Mouse (Mus musculus): Measurements from ENCODE around the gene Vmn1r188. TPM values are rescaled to one million over a fixed set of nuclear protein-coding genes. Genes with fewer than 3 reads are reported as not detected.
"Not testable (repeated sequence)": the region's sequence is repeated elsewhere in the genome, so short reads cannot be mapped to it uniquely, and the experiment has no call there.

The Vmn1r188 gene
- not detected in 2 replicates for polyA plus RNA-seq (2015; fragmentation: Nextera tagmentation; extraction: Ambion mirVana)

DNA sequence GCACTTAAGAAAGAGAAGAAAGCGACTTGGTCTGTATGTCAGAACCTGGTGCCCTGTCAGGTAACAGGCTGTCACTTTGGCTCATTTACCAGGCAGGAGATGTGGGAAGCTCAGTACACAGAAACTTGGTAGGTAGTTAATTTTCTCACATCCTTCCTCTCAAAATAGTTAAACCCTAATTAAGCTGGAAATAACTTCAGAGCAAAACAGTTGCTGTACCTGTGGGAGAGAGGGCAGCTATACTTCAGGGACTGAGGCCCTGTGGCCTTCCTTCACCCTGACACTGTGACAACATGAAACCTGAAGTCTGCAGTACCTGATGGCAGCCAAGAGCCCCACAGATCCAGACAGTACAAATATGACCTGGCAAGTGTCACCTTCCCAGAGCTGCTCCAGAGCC lies at the start of gene Vmn1r188:
Gene Vmn1r188 (plus strand): TSS at position 301 of the 400 bp plus-strand sequence.
- 94% methylated on average over 1 of the region's 1 CpGs for WGBS
- H3K27me3 ChIP-seq; H3K27ac ChIP-seq; H3K9ac ChIP-seq (replicated peaks); H3K4me3 ChIP-seq (replicated peaks); H3K4me1 ChIP-seq (replicated peaks); H3K36me3 ChIP-seq; H3K4me2 ChIP-seq (replicated peaks); ATAC-seq; H3K9me3 ChIP-seq: not testable (repeated sequence)

DNA sequence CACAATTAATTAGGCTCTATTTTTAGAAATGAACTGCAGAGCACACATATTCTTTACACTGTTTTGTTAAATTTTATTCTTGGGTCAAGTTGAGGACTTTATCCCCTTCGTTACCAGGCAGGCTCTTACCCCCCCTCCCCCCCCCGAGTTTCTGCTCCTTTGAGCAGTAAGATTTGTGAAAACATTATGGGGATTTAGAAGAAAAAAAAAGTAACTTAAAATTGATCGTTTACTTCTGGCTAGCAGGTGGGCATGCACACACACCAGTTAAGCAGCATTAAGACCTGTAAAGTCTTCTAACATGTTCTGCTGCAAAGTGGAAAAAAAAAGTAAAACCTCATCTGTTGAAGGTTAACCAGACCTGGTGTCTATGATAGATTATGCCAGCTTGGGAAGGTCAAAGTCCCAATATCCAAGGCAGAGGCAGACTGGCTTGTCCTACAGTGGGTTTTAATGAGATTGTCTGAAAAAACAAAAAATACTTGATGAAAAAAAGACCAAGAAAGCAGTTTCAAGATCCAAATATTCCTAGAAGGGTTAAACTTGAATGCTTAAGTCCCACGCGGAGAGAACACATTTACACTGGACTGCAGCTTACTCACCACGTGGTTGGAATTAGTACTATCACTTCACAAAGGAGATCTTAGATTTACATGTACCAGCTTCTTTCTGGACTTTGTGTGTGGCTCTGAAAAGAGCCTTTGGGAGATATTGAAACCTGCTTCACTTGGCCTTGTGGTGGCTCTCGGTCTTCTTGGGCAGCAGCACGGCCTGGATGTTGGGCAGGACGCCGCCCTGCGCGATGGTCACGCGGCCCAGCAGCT lies 49.6 kb upstream of the Vmn1r188 start:
- H3K4me1 ChIP-seq (replicated peaks) = peaks cover 19% of the 10 kb centered on the region
- no peaks in the 10 kb centered on the region for H3K9me3 ChIP-seq
- H3K4me3 ChIP-seq (replicated peaks) = peak overlapping the region; percentile 43
- peak overlapping the region; percentile 54 for H3K9ac ChIP-seq (replicated peaks)
- no peaks in the 10 kb centered on the region for H3K27me3 ChIP-seq
- ATAC-seq = no peak
- peak overlapping the region; percentile 70 for H3K4me2 ChIP-seq (replicated peaks)
- no peak overlapping the region for H3K27ac ChIP-seq
- no peaks in the 10 kb centered on the region for H3K36me3 ChIP-seq
- WGBS = under 1% methylated on average over 14 of the region's 14 CpGs

DNA sequence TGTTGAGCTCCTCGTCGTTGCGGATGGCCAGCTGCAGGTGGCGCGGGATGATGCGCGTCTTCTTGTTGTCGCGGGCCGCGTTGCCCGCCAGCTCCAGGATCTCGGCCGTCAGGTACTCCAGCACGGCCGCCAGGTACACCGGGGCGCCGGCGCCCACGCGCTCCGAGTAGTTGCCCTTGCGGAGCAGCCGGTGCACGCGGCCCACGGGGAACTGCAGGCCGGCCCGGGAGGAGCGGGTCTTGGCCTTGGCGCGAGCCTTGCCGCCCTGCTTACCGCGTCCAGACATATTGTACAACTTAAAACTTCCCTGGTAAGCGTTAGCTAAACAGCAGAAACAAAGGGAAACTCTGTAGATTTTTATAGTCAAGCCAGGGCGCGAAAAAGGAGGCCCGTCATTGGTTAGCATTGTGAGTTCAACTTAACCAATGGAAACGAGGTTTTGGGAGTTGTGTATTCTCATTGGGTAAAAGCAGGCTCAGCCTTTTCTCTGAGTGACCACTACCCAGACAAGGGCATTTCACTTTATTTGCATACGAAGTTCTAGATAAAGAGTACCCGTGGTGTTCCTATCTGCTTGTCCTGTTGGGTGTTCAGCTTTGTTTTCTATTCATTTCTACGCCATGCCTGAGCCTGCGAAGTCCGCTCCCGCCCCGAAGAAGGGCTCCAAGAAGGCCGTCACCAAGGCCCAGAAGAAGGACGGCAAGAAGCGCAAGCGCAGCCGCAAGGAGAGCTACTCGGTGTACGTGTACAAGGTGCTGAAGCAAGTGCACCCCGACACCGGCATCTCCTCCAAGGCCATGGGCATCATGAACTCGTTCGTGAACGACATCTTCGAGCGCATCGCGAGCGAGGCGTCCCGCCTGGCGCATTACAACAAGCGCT lies 48.7 kb upstream of the Vmn1r188 start, which contains the start of the genes Hist1h2ah and Hist1h2bk:
Gene Hist1h2ah (minus strand): TSS at position 302 of the 882 bp plus-strand sequence.
Gene Hist1h2bk (plus strand): TSS at position 604 of the 882 bp plus-strand sequence.
- peak; percentile 98 for ATAC-seq
- Histone ChIP-seq H3K9ac (replicated peaks) (peak within 1 kb of the TSS; percentile 57), H3K4me3 (replicated peaks) (peak within 1 kb of the TSS; percentile 43), H3K4me2 (replicated peaks) (peak within 1 kb of the TSS; percentile 70), H3K4me1 (replicated peaks) (peaks cover 27% of the 10 kb centered on the region), H3K27ac (peak within 1 kb of the TSS; percentile 80)
- not testable (repeated sequence) for H3K36me3 ChIP-seq, H3K27me3 ChIP-seq, H3K9me3 ChIP-seq
- under 1% methylated on average over 24 of the region's 69 CpGs for WGBS

- 2% methylated on average over 22 of the region's 23 CpGs for WGBS
- H3K4me2 ChIP-seq (replicated peaks) = peak overlapping the region; percentile 70
- peak overlapping the region; percentile 57 for H3K9ac ChIP-seq (replicated peaks)
- ATAC-seq = peak; percentile 27; the same call in 1 of the 2 replicates
- no peaks in the 10 kb centered on the region for H3K9me3 ChIP-seq
- H3K4me1 ChIP-seq (replicated peaks) = peaks cover 31% of the 10 kb centered on the region
- H3K27me3 ChIP-seq = no peaks in the 10 kb centered on the region
- peak overlapping the region; percentile 75 for H3K27ac ChIP-seq
- peak overlapping the region; percentile 43 for H3K4me3 ChIP-seq (replicated peaks)
- H3K36me3 ChIP-seq = no peaks in the 10 kb centered on the region
These were observed 47.9 kb upstream of the Vmn1r188 start for GRCm38 (mm10) chr13:22036149-22036956.

- H3K4me2 ChIP-seq (replicated peaks) = peak overlapping the region; percentile 70
- H3K4me3 ChIP-seq (replicated peaks) = peak overlapping the region; percentile 43
- no peaks in the 10 kb centered on the region for H3K36me3 ChIP-seq
- no peak overlapping the region; the same call in 1 of the 2 replicates for H3K27ac ChIP-seq
- H3K4me1 ChIP-seq (replicated peaks) = peaks cover 35% of the 10 kb centered on the region
- H3K27me3 ChIP-seq = no peaks in the 10 kb centered on the region
- no peaks in the 10 kb centered on the region for H3K9me3 ChIP-seq
- no peak for ATAC-seq
- peak overlapping the region; percentile 57 for H3K9ac ChIP-seq (replicated peaks)
- WGBS = 61% methylated on average over 3 of the region's 3 CpGs
These were observed 47.3 kb upstream of the Vmn1r188 start for GRCm38 (mm10) chr13:22036986-22037385.

GRCm38 (mm10) chr13:22037415-22037814 lies 46.8 kb upstream of the Vmn1r188 start:
- Histone ChIP-seq H3K9me3 (no peaks in the 10 kb centered on the region), H3K9ac (replicated peaks) (no peak overlapping the region), H3K4me3 (replicated peaks) (no peak overlapping the region), H3K27me3 (no peaks in the 10 kb centered on the region), H3K36me3 (no peaks in the 10 kb centered on the region), H3K4me2 (replicated peaks) (no peak overlapping the region), H3K4me1 (replicated peaks) (peaks cover 39% of the 10 kb centered on the region), H3K27ac (no peak overlapping the region)
- ATAC-seq = no peak
- 84% methylated on average over 2 of the region's 2 CpGs for WGBS

- Histone ChIP-seq H3K4me3 (replicated peaks) (no peak overlapping the region), H3K27ac (no peak overlapping the region), H3K27me3 (no peaks in the 10 kb centered on the region), H3K4me1 (replicated peaks) (peaks cover 41% of the 10 kb centered on the region), H3K4me2 (replicated peaks) (no peak overlapping the region), H3K9me3 (no peaks in the 10 kb centered on the region), H3K9ac (replicated peaks) (no peak overlapping the region), H3K36me3 (no peaks in the 10 kb centered on the region)
- ATAC-seq = no peak
- 65% methylated on average over 5 of the region's 5 CpGs for WGBS
These were observed 44.9 kb upstream of the Vmn1r188 start for GRCm38 (mm10) chr13:22039364-22039763.

- Histone ChIP-seq H3K9me3 (no peaks in the 10 kb centered on the region), H3K4me3 (replicated peaks) (peak overlapping the region; percentile 47), H3K9ac (replicated peaks) (peak overlapping the region; percentile 69; the same call in 1 of the 2 replicates), H3K27ac (peak overlapping the region; percentile 90), H3K27me3 (no peaks in the 10 kb centered on the region), H3K4me2 (replicated peaks) (peak overlapping the region; percentile 84), H3K36me3 (no peaks in the 10 kb centered on the region), H3K4me1 (replicated peaks) (peaks cover 36% of the 10 kb centered on the region)
- 5% methylated on average over 2 of the region's 2 CpGs for WGBS
- ATAC-seq = no peak
These were observed 44.2 kb upstream of the Vmn1r188 start for GRCm38 (mm10) chr13:22039951-22040463.

DNA sequence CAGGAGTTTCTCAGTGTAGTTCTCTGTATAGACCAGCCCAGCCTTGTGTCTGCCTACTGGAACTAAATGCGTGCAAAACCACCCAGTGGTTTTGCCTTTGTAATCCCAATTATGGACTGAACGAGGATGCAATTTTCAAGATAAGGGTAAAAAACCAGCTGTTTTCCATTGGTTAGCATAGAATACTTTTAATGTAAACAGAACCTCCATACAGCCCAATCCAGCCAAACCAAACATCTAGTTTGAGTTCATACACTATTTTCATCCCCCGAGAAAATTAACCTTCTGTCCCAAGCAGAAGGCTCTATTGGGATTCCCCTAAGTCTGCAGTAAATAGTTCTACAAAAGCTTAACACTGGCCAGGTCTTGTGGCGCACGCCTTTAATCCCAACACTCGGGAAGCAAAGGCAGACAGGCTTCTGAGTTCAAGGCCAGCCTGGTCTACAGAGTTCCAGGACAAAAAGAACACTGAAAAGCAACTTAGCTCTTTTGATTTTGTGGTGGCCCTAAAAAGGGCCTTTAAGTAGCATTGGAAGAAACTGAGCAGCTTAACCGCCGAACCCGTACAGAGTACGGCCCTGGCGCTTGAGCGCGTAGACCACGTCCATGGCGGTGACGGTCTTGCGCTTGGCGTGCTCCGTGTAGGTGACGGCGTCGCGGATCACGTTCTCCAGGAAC lies 43.6 kb upstream of the Vmn1r188 start:
- H3K4me2 ChIP-seq (replicated peaks) = peak overlapping the region; percentile 84
- ATAC-seq = peak; percentile 37
- under 1% methylated on average over 24 of the region's 24 CpGs for WGBS

GRCm38 (mm10) chr13:22041142-22041536 lies 43.1 kb upstream of the Vmn1r188 start, which contains the start of gene Hist1h4i:
Hist1h4i (minus strand) TSS chr13:22041362.
- H3K4me2 ChIP-seq (replicated peaks) = peak within 1 kb of the TSS; percentile 84
- peak within 1 kb of the TSS; percentile 90 for H3K27ac ChIP-seq
- peak within 1 kb of the TSS; percentile 69 for H3K9ac ChIP-seq (replicated peaks)
- H3K9me3 ChIP-seq, H3K36me3 ChIP-seq, H3K27me3 ChIP-seq: not testable (repeated sequence)
- H3K4me1 ChIP-seq (replicated peaks) = peaks cover 34% of the 10 kb centered on the region
- ATAC-seq = peak; percentile 49
- WGBS = 1% methylated on average over 24 of the region's 27 CpGs
- peak within 1 kb of the TSS; percentile 47 for H3K4me3 ChIP-seq (replicated peaks)

More for the DNA sequence above, 43.6 kb upstream of the Vmn1r188 start:
- Histone ChIP-seq H3K4me3 (replicated peaks) (peak overlapping the region; percentile 47), H3K4me1 (replicated peaks) (peaks cover 35% of the 10 kb centered on the region), H3K27ac (peak overlapping the region; percentile 90), H3K36me3 (no peaks in the 10 kb centered on the region), H3K9ac (replicated peaks) (peak overlapping the region; percentile 69), H3K27me3 (no peaks in the 10 kb centered on the region), H3K9me3 (no peaks in the 10 kb centered on the region)

Data from midbrain, embryonic 13.5 days (tissue).